Mouse (Mus musculus) CH12.LX (cell line): ENCODE results near the gene Macf1. TPM values are rescaled to one million over a fixed set of nuclear protein-coding genes. Genes with fewer than 3 reads are reported as not detected.

Experiments
- DNase-seq: peaks from one replicate; pipeline ENCODE4 v3.0.0-alpha.2; 2013; ENCODE audit errors: extremely low read depth
- H3K27ac ChIP-seq: 2 replicates; pipeline ENCODE4 v1.5.1; 2012; ENCODE audit warnings: low read depth, mild to moderate bottlenecking, control low read depth, moderate library complexity; ENCODE audit not compliant: insufficient read depth
- H3K27me3 ChIP-seq: replicated peaks from 2 replicates; pipeline ENCODE3; 2012; ENCODE audit warnings: inconsistent platforms
- H3K36me3 ChIP-seq, 2 experiments: replicated peaks in 1 of 2; 2 replicates each; pipeline versions ENCODE3 to v1.6.1; 2012; ENCODE audit warnings: inconsistent platforms in 1 of 2, low read length in 1 of 2, mild to moderate bottlenecking in 1 of 2, mixed read lengths in 1 of 2, moderate library complexity in 1 of 2; ENCODE audit not compliant: control insufficient read depth in 1 of 2, insufficient read depth in 1 of 2
- H3K4me1 ChIP-seq, 2 experiments: 2 replicates each; pipeline ENCODE4 v1.6.1; 2012; ENCODE audit warnings: inconsistent platforms in 1 of 2, moderate library complexity in 1 of 2; ENCODE audit not compliant: insufficient read depth in 2 of 2, control insufficient read depth in 1 of 2
- H3K4me2 ChIP-seq: 2 replicates; pipeline ENCODE4 v1.6.1; 2012; ENCODE audit warnings: low read depth, mild to moderate bottlenecking, control low read depth; ENCODE audit not compliant: poor library complexity, insufficient read depth, severe bottlenecking
- H3K4me3 ChIP-seq, 3 experiments: fragments of 150-350 bp in 1 of 3; sonication (generic) in 1 of 3; replicated peaks in 1 of 3; 2 replicates each; pipeline versions ENCODE3 to v1.5.1; 2011 to 2012; ENCODE audit warnings: low read depth in 2 of 3, low read length in 2 of 3, mild to moderate bottlenecking in 2 of 3, moderate library complexity in 2 of 3, control low read depth in 1 of 3, improper control_type of control experiment in 1 of 3, inconsistent platforms in 1 of 3, mixed read lengths in 1 of 3; ENCODE audit not compliant: poor library complexity in 1 of 3
- H3K79me2 ChIP-seq: replicated peaks from 2 replicates; pipeline ENCODE4 v1.6.1; 2012; ENCODE audit warnings: mild to moderate bottlenecking, moderate library complexity; ENCODE audit not compliant: control insufficient read depth, poor library complexity, insufficient read depth, severe bottlenecking; ENCODE audit errors: extremely low read depth
- H3K9ac ChIP-seq: 2 replicates; pipeline ENCODE4 v1.6.1; 2012; ENCODE audit warnings: low read depth, mild to moderate bottlenecking, control low read depth, moderate library complexity; ENCODE audit not compliant: insufficient read depth
- H3K9me3 ChIP-seq: replicated peaks from 2 replicates; pipeline ENCODE3; 2012; ENCODE audit warnings: low read length, inconsistent platforms, mixed read lengths
- BHLHE40 ChIP-seq: IDR thresholded peaks from 2 replicates; pipeline ENCODE4 v1.6.1; 2011; ENCODE audit warnings: mild to moderate bottlenecking, low read depth, low read length, improper control_type of control experiment
- CHD1 ChIP-seq: IDR thresholded peaks from 2 replicates; pipeline ENCODE4 v1.6.1; 2012; ENCODE audit warnings: low read depth, low read length, improper control_type of control experiment, inconsistent platforms
- CHD2 ChIP-seq: IDR thresholded peaks from 2 replicates; pipeline ENCODE4 v1.6.1; 2011; ENCODE audit warnings: low read length, improper control_type of control experiment
- CTCF ChIP-seq, 2 experiments: IDR thresholded peaks in 1 of 2; conservative IDR thresholded peaks in 1 of 2; 2 replicates each; pipeline ENCODE4 v1.5.1; 2011 to 2012; ENCODE audit warnings: low read depth in 2 of 2, low read length in 2 of 2, improper control_type of control experiment in 1 of 2, inconsistent platforms in 1 of 2, mild to moderate bottlenecking in 1 of 2, moderate library complexity in 1 of 2
- E2F4 ChIP-seq: IDR thresholded peaks from 2 replicates; pipeline ENCODE4 v1.6.1; 2011; ENCODE audit warnings: low read depth, low read length, improper control_type of control experiment; ENCODE audit not compliant: insufficient replicate concordance
- ELF1 ChIP-seq: IDR thresholded peaks from 2 replicates; pipeline ENCODE4 v1.6.1; 2014; ENCODE audit warnings: low read depth, mild to moderate bottlenecking, inconsistent platforms, low read length, improper control_type of control experiment
- EP300 ChIP-seq: IDR thresholded peaks from 2 replicates; pipeline ENCODE4 v1.6.1; 2011; ENCODE audit warnings: low read length, improper control_type of control experiment
- ETS1 ChIP-seq: conservative IDR thresholded peaks from 2 replicates; pipeline ENCODE4 v1.6.1; 2012; ENCODE audit warnings: low read depth, mild to moderate bottlenecking, inconsistent platforms, low read length, improper control_type of control experiment, moderate library complexity
- GABPA ChIP-seq: IDR thresholded peaks from 2 replicates; pipeline ENCODE4 v1.6.1; 2012; ENCODE audit warnings: low read depth, low read length, improper control_type of control experiment, inconsistent platforms; ENCODE audit not compliant: insufficient replicate concordance
- HCFC1 ChIP-seq: IDR thresholded peaks from 2 replicates; pipeline ENCODE4 v1.6.1; 2012; ENCODE audit warnings: low read depth, mild to moderate bottlenecking, inconsistent platforms, low read length, improper control_type of control experiment
- JUN ChIP-seq: IDR thresholded peaks from 2 replicates; pipeline ENCODE4 v1.6.1; 2011; ENCODE audit warnings: low read depth, mild to moderate bottlenecking, low read length, improper control_type of control experiment, moderate library complexity; ENCODE audit not compliant: insufficient read depth
- JUND ChIP-seq: conservative IDR thresholded peaks from 2 replicates; pipeline ENCODE4 v1.6.1; 2011; ENCODE audit warnings: low read depth, low read length, improper control_type of control experiment
- MAFK ChIP-seq: IDR thresholded peaks from 2 replicates; pipeline ENCODE4 v1.6.1; 2011; ENCODE audit warnings: low read length, improper control_type of control experiment; ENCODE audit not compliant: insufficient replicate concordance
- MAX ChIP-seq: IDR thresholded peaks from 2 replicates; pipeline ENCODE4 v1.6.1; 2011; ENCODE audit warnings: low read length, improper control_type of control experiment
- MAZ ChIP-seq: IDR thresholded peaks from 2 replicates; pipeline ENCODE4 v1.6.1; 2012; ENCODE audit warnings: low read depth, mild to moderate bottlenecking, inconsistent platforms, low read length, improper control_type of control experiment, moderate library complexity
- MEF2A ChIP-seq: IDR thresholded peaks from 2 replicates; pipeline ENCODE4 v1.6.1; 2014; ENCODE audit warnings: low read depth, mild to moderate bottlenecking, inconsistent platforms, low read length, improper control_type of control experiment, borderline replicate concordance
- MYC ChIP-seq: IDR thresholded peaks from 2 replicates; pipeline ENCODE4 v1.6.1; 2011; ENCODE audit warnings: low read depth, mild to moderate bottlenecking, improper control_type of control experiment, low read length
- NRF1 ChIP-seq: IDR thresholded peaks from 2 replicates; pipeline ENCODE4 v1.6.1; 2014; ENCODE audit warnings: low read depth, mild to moderate bottlenecking, inconsistent platforms, low read length, improper control_type of control experiment, moderate library complexity
- POLR2A ChIP-seq: IDR thresholded peaks from 2 replicates; pipeline ENCODE4 v1.6.1; 2011; ENCODE audit warnings: low read depth, mild to moderate bottlenecking, improper control_type of control experiment, low read length
- POLR2AphosphoS2 ChIP-seq: IDR thresholded peaks from 2 replicates; pipeline ENCODE4 v1.6.1; 2011; ENCODE audit warnings: low read depth, low read length, improper control_type of control experiment
- RAD21 ChIP-seq: IDR thresholded peaks from 2 replicates; pipeline ENCODE4 v1.6.1; 2011; ENCODE audit warnings: low read depth, mild to moderate bottlenecking, low read length, improper control_type of control experiment, moderate library complexity
- RCOR1 ChIP-seq: conservative IDR thresholded peaks from 2 replicates; pipeline ENCODE4 v1.6.1; 2012; ENCODE audit warnings: low read depth, mild to moderate bottlenecking, inconsistent platforms, low read length, improper control_type of control experiment
- SIN3A ChIP-seq: IDR thresholded peaks from 2 replicates; pipeline ENCODE4 v1.6.1; 2012; ENCODE audit warnings: low read length, improper control_type of control experiment, inconsistent platforms
- SMC3 ChIP-seq: IDR thresholded peaks from 2 replicates; pipeline ENCODE4 v1.6.1; 2011; ENCODE audit warnings: low read depth, low read length, improper control_type of control experiment
- TBP ChIP-seq: conservative IDR thresholded peaks from 2 replicates; pipeline ENCODE4 v1.6.1; 2011; ENCODE audit warnings: low read depth, low read length, improper control_type of control experiment
- TCF12 ChIP-seq: IDR thresholded peaks from 2 replicates; pipeline ENCODE4 v1.6.1; 2014; ENCODE audit warnings: low read depth, mild to moderate bottlenecking, inconsistent platforms, low read length, improper control_type of control experiment
- UBTF ChIP-seq: IDR thresholded peaks from 2 replicates; pipeline ENCODE4 v1.6.1; 2012; ENCODE audit warnings: low read depth, mild to moderate bottlenecking, inconsistent platforms, low read length, improper control_type of control experiment, moderate library complexity
- USF2 ChIP-seq: conservative IDR thresholded peaks from 2 replicates; pipeline ENCODE4 v1.6.1; 2011; ENCODE audit warnings: low read depth, low read length, improper control_type of control experiment
- ZC3H11A ChIP-seq: IDR thresholded peaks from 2 replicates; pipeline ENCODE4 v1.6.1; 2012; ENCODE audit warnings: low read depth, mild to moderate bottlenecking, inconsistent platforms, low read length, improper control_type of control experiment
- ZKSCAN1 ChIP-seq: IDR thresholded peaks from 2 replicates; pipeline ENCODE4 v1.6.1; 2012; ENCODE audit warnings: low read depth, inconsistent platforms, low read length, improper control_type of control experiment, borderline replicate concordance
- ZMIZ1 ChIP-seq: IDR thresholded peaks from 2 replicates; pipeline ENCODE4 v1.6.1; 2012; ENCODE audit warnings: low read depth, mild to moderate bottlenecking, inconsistent platforms, low read length, improper control_type of control experiment
- ZNF384 ChIP-seq: IDR thresholded peaks from 2 replicates; pipeline ENCODE4 v1.6.1; 2012; ENCODE audit warnings: low read depth, low read length, improper control_type of control experiment, inconsistent platforms
- dilution Hi-C: fragments of 300-500 bp; cut with MboI; formaldehyde crosslinking; loops from 2 replicates; pipeline ENCODE4 v1.14.3; 2020; ENCODE audit warnings: low sequenced_read_pairs; ENCODE audit not compliant: extremely low pct_unique_long_range_greater_than_20kb, extremely low pct_ligation_motif_present
- in situ Hi-C: fragments of 300-500 bp; cut with MboI; formaldehyde crosslinking; loops from 3 replicates; pipeline ENCODE4 v1.14.3; 2019; ENCODE audit warnings: low sequenced_read_pairs, low pct_ligation_motif_present, low pct_unique_long_range_greater_than_20kb, mixed read lengths
- polyA plus RNA-seq: library from polyadenylated mRNA; unstranded; fragments of >175 nt; gene quantifications from 2 replicates; pipeline ENCODE4 v1.2.1, GENCODE M21; 2012; ENCODE audit warnings: low read depth; ENCODE audit not compliant: insufficient read length
- total RNA-seq, 2 experiments: library from RNA; depleted of rRNA; stranded (reverse); fragments of 300-350 nt in 1 of 2; fragments of >200 nt in 1 of 2; gene quantifications; 2 replicates each; pipeline ENCODE4 v1.2.3; 2012 to 2014

Macf1 gene
- total and polyA plus RNA-seq, 3 experiments = 63.3 to 93.3 (median 77.8) TPM

DNA sequence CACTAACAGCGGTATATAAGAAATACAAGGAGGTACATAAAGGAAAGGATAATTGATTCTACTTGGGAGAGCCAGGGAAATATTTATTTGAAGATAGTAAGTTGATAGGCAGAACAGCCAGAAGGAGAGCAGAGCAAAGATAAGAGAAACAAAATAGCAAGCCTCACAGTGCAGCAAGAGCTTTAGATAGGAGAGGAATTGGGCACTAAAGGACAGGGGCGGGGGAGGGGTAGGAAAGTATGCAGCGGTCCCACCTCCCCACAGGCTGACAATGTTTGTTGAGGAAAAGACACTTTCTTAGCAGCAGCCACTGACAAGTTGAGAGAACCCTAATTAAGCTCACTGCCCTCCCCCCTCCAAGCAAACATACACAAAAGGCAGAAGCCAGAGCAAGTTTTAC, 131.5 kb downstream of the Macf1 start:
- H3K4me1 ChIP-seq = peaks cover 18 to 98% of the 10 kb centered on the region in 2 experiments
- dilution Hi-C loops = no loop called here
- no peaks in the 10 kb centered on the region for H3K27me3 ChIP-seq
- DNase-seq = no peak
- no peak overlapping the region for H3K4me3 ChIP-seq
- H3K79me2 ChIP-seq = peaks cover 16% of the 10 kb centered on the region
- TF ChIP-seq RCOR1 = no peak
- TF ChIP-seq NRF1 = no peak
- no peak for TF ChIP-seq SMC3
- no peak for TF ChIP-seq GABPA
- TF ChIP-seq ZNF384 = no peak
- no peak for TF ChIP-seq ETS1
- no peak for TF ChIP-seq MAZ
- no peak for TF ChIP-seq EP300
- no peak for TF ChIP-seq MAFK
- TF ChIP-seq ZMIZ1 = no peak
- TF ChIP-seq CHD1 = no peak
- TF ChIP-seq CHD2 = no peak
- no peak for TF ChIP-seq MAX
- TF ChIP-seq UBTF = no peak
- no peak for TF ChIP-seq TCF12
- H3K4me2 ChIP-seq = no peak overlapping the region
- H3K27ac ChIP-seq = no peak overlapping the region
- no peaks in the 10 kb centered on the region for H3K9me3 ChIP-seq
- in situ Hi-C loops = no loop called here
- H3K36me3 ChIP-seq = peaks cover 19 to 46% of the 10 kb centered on the region in 2 experiments
- no peak overlapping the region for H3K9ac ChIP-seq

GRCm38 (mm10) chr4:123548317-123548716, 135.8 kb downstream of the Macf1 start:
- H3K9ac ChIP-seq = no peak overlapping the region; the same call in 1 of the 2 replicates
- no peak overlapping the region; the same call in 1 of the 2 replicates for H3K27ac ChIP-seq
- no peaks in the 10 kb centered on the region for H3K27me3 ChIP-seq
- peaks cover 10% of the 10 kb centered on the region for H3K79me2 ChIP-seq
- in situ Hi-C loops (no loop called here), dilution Hi-C loops (no loop called here)
- H3K4me1 ChIP-seq = peaks cover 11 to 76% of the 10 kb centered on the region in 2 experiments
- peak; percentile 50 for DNase-seq
- H3K36me3 ChIP-seq = peaks cover 24 to 59% of the 10 kb centered on the region in 2 experiments
- H3K4me3 ChIP-seq = no peak overlapping the region
- no peak overlapping the region for H3K4me2 ChIP-seq
- H3K9me3 ChIP-seq = no peaks in the 10 kb centered on the region
- TF ChIP-seq USF2 (no peak), SIN3A (peak; percentile 72), BHLHE40 (no peak), MAFK (no peak), TCF12 (peak; percentile 60), POLR2A (no peak), ZMIZ1 (no peak), GABPA (no peak), HCFC1 (no peak), CTCF (conservative IDR thresholded peaks at IDR 0.05 in 1 of 2, IDR thresholded peaks at IDR 0.05 in 1 of 2; ENCODE audit: low read depth in 2 of 2, low read length in 2 of 2) (no peak), SMC3 (no peak), ZKSCAN1 (no peak), JUN (no peak), EP300 (peak; percentile 52; the same call in 1 of the 2 replicates), POLR2AphosphoS2 (no peak), ZC3H11A (no peak), TBP (no peak), ELF1 (peak; percentile 37; the same call in 1 of the 2 replicates), MEF2A (peak; percentile 92), RCOR1 (no peak), E2F4 (no peak), JUND (no peak), MAX (peak; percentile 33; the same call in 1 of the 2 replicates), ZNF384 (peak; percentile 43; the same call in 1 of the 2 replicates), MYC (peak; percentile 29; the same call in 1 of the 2 replicates), RAD21 (no peak), CHD2 (no peak)
